Comparison of ENCODE assay signal across 8 mouse cellular contexts in genomic region chr9:65102377-65103172, GRCm38 (mm10). TPM values are rescaled to one million over a fixed set of nuclear protein-coding genes. Genes with fewer than 3 reads are reported as not detected.
DNase-seq lines count a peak whose midpoint lies in the region; ATAC-seq and TF ChIP-seq lines count a peak whose summit lies in the region.

No protein-coding gene starts in this region.

- H3K9me3 ChIP-seq in liver, postnatal 0 days (ENCODE audit: low read length) = no peaks in the 10 kb centered on the region

- 17% methylated on average over 33 of the region's 36 CpGs for WGBS in liver, postnatal 0 days (ENCODE audit: insufficient replicate concordance)

- TF ChIP-seq EP300 in liver, postnatal 0 days (IDR thresholded peaks at IDR 0.05; ENCODE audit: low read depth) = no peak

- H3K4me3 ChIP-seq in liver, postnatal 0 days (ENCODE audit: low read depth, low read length) = peak overlapping the region; percentile 62

- H3K27me3 ChIP-seq in liver, postnatal 0 days (ENCODE audit: insufficient read depth, low read length) = peaks cover 28% of the 10 kb centered on the region

- H3K4me2 ChIP-seq in liver, postnatal 0 days (ENCODE audit: low read depth, low read length) = peak overlapping the region; percentile 86

- peak overlapping the region; percentile 63 for H3K9ac ChIP-seq in liver, postnatal 0 days (replicated peaks)

- H3K4me1 ChIP-seq in liver, postnatal 0 days (ENCODE audit: insufficient read depth) = peaks cover 19% of the 10 kb centered on the region

- no peak for TF ChIP-seq CTCF in liver, postnatal 0 days (IDR thresholded peaks at IDR 0.05; ENCODE audit: low read depth)

- DNase-seq in layer of hippocampus, adult 11-12 months (ENCODE audit: low spot score) = peak; percentile 32
- DNase-seq in layer of hippocampus, adult 8-10 months (ENCODE audit: low spot score in 2 of 2) = no peak
- peak; percentile 49 for DNase-seq in adrenal gland, postnatal 25 days
- DNase-seq in embryo, embryonic 11.5 days (ENCODE audit: low read depth, low spot score) = peak; percentile 57
- peak; percentile 47 for DNase-seq in heart, postnatal 4 days
- DNase-seq in liver, postnatal 0 days = peak; percentile 43
- peak; percentile 49 for DNase-seq in right cerebral cortex, postnatal 14 days
- DNase-seq in c-Kit-positive CD71-positive TER-119-positive erythroid progenitor cells, embryonic 14.5 days (ENCODE audit: low spot score) = no peak

- ATAC-seq in liver, postnatal 0 days = peak; percentile 31

- no peaks in the 10 kb centered on the region for H3K36me3 ChIP-seq in liver, postnatal 0 days (replicated peaks; ENCODE audit: insufficient read depth, low read length)

- H3K27ac ChIP-seq in liver, postnatal 0 days (ENCODE audit: low read depth) = peak overlapping the region; percentile 90

RNA-seq across cellular contexts. Expression of gene Igdcc4, which starts 1.3 kb away (rescaled TPM):
- 10 to 100 TPM; 44.3 to 49.9 (median 46.7) TPM for total RNA-seq in layer of hippocampus, adult 8-10 months (2022)
- 31.7 and 42.0 TPM in 2 replicates for total RNA-seq in adrenal gland, postnatal 25 days (2021)
- 10 to 100 TPM; 13.9 to 16.5 TPM for total RNA-seq in heart, postnatal 4 days (2021)
- 5.8 and 6.0 TPM in 2 replicates for polyA plus RNA-seq in liver, postnatal 0 days (2015; fragmentation: Nextera tagmentation; extraction: Ambion mirVana)

RNA-seq across cellular contexts. Expression of gene Igdcc3, which starts 38.4 kb away (rescaled TPM):
- 1 to 10 TPM; 2.3 to 3.2 (median 2.5) TPM for total RNA-seq in layer of hippocampus, adult 8-10 months (2022)
- 1.2 and 1.3 TPM in 2 replicates for total RNA-seq in adrenal gland, postnatal 25 days (2021)
- under 1 TPM; 0.43 to 0.52 TPM for total RNA-seq in heart, postnatal 4 days (2021)
- polyA plus RNA-seq in liver, postnatal 0 days (2015; fragmentation: Nextera tagmentation; extraction: Ambion mirVana) = not detected in 2 replicates

Comparison
In these comparisons a context has a peak if more than half of its experiments do, and no peak if none do; other contexts are left out.
1. DNase-seq: peak in layer of hippocampus, adult 11-12 months (single experiment), adrenal gland, postnatal 25 days (single experiment), embryo, embryonic 11.5 days (single experiment), heart, postnatal 4 days (single experiment), liver, postnatal 0 days (single experiment) and right cerebral cortex, postnatal 14 days (single experiment); none in layer of hippocampus, adult 8-10 months (0 of 2) and c-Kit-positive CD71-positive TER-119-positive erythroid progenitor cells, embryonic 14.5 days (single experiment).